Mouse (Mus musculus): ENCODE measurements at regions not wholly inside any gene's neighbourhood (a gene's known extent, or its start where the extent isn't known, plus 50 kb on each side); places are given as distances from the start of the nearest gene placed in this dataset.

DNA sequence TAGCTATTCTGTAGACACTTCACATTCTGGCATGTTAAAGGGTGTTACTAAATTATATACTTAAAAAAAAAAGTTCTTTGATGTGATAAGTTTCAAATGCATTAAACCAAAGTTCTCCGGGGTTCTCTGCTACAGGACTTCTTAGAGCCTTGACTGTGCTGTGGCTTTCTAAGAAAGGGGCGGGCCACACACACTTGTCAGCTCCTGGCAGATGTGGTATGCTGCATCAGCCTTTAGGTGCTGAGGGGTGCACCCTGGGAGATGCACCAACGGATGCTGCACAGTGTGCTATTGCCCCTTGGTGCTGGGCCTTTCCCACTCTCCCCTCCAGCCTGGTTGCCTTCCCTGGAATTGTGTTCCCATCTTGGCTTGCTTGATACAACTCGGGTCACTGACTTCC, 125.0 kb downstream of the Bcl2l11 start:
- H3K4me2 ChIP-seq: no peak overlapping the region
- ATAC-seq (replicated peaks; ENCODE audit: insufficient number of reproducible peaks, low FRiP score, low TSS enrichment): no peak
- H3K4me1 ChIP-seq (ENCODE audit: control insufficient read depth, insufficient read depth, low read length): no peaks in the 10 kb centered on the region
- H3K4me3 ChIP-seq (ENCODE audit: low read depth, low read length): no peak overlapping the region
- H3K36me3 ChIP-seq (ENCODE audit: control insufficient read depth, insufficient read depth, low read length): no peaks in the 10 kb centered on the region
- WGBS (ENCODE audit: insufficient replicate concordance): 71% methylated on average over 4 of the region's 4 CpGs
- no peak overlapping the region for H3K9ac ChIP-seq (ENCODE audit: low read depth, low read length)
- no peaks in the 10 kb centered on the region for H3K9me3 ChIP-seq (replicated peaks; ENCODE audit: control insufficient read depth, low read length)
- no peaks in the 10 kb centered on the region for H3K27me3 ChIP-seq (ENCODE audit: control insufficient read depth, insufficient read depth, low read length)
- no peak overlapping the region for H3K27ac ChIP-seq (ENCODE audit: low read depth, low read length)

DNA sequence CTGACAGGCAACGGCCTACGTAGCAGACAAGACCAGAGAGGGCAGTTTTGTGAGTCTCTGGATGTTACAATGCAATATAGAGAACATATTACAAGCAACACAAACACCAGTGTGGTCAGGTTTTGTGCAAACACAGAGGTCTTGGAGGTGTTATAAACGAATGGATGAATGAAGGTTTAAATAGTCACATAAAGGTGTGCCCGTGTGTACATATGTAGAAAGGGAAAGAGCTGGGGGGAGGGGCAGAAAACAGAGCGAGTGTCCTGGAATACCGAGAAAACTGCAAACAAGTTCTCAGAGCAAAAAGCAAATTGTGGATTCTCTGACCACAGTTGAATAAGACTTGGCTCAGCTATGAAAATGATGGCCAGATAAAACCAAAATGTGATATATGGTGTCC, 130.8 kb downstream of the Bcl2l11 start:
- H3K9me3 ChIP-seq (replicated peaks; ENCODE audit: control insufficient read depth, low read length): no peaks in the 10 kb centered on the region
- no peaks in the 10 kb centered on the region for H3K36me3 ChIP-seq (ENCODE audit: control insufficient read depth, insufficient read depth, low read length)
- no peaks in the 10 kb centered on the region for H3K27me3 ChIP-seq (ENCODE audit: control insufficient read depth, insufficient read depth, low read length)
- no peak overlapping the region for H3K9ac ChIP-seq (ENCODE audit: low read depth, low read length)
- no peak for ATAC-seq (replicated peaks; ENCODE audit: insufficient number of reproducible peaks, low FRiP score, low TSS enrichment)
- no peaks in the 10 kb centered on the region for H3K4me1 ChIP-seq (ENCODE audit: control insufficient read depth, insufficient read depth, low read length)
- no peak overlapping the region for H3K4me3 ChIP-seq (ENCODE audit: low read depth, low read length)
- 65% methylated on average over 6 of the region's 6 CpGs for WGBS (ENCODE audit: insufficient replicate concordance)
- H3K27ac ChIP-seq (ENCODE audit: low read depth, low read length): no peak overlapping the region
- no peak overlapping the region for H3K4me2 ChIP-seq

DNA sequence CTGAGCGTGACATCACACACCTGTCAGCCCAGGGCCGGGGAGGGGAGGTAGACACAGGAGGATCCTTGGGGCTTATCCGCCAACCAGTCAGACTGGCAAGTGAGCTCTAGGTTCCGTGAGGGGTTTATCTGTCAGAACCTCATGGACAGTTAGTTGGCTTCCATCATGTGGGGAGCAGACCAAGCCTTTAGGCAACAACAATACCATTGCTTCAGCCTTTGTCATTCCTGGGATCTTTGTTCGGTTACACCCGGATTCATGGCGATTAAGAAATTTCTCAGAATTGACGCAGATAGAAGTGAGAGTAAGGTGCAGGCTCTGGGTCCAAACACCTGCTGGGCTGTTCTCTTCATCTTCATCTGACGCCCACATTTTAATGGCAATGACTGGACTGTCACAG, 131.4 kb downstream of the Bcl2l11 start:
- ATAC-seq (replicated peaks; ENCODE audit: insufficient number of reproducible peaks, low FRiP score, low TSS enrichment): no peak
- Histone ChIP-seq H3K4me3 (ENCODE audit: low read depth, low read length) (no peak overlapping the region), H3K27me3 (ENCODE audit: control insufficient read depth, insufficient read depth, low read length) (no peaks in the 10 kb centered on the region), H3K9me3 (replicated peaks; ENCODE audit: control insufficient read depth, low read length) (no peaks in the 10 kb centered on the region), H3K27ac (ENCODE audit: low read depth, low read length) (no peak overlapping the region), H3K9ac (ENCODE audit: low read depth, low read length) (no peak overlapping the region), H3K4me1 (ENCODE audit: control insufficient read depth, insufficient read depth, low read length) (no peaks in the 10 kb centered on the region), H3K36me3 (ENCODE audit: control insufficient read depth, insufficient read depth, low read length) (no peaks in the 10 kb centered on the region), H3K4me2 (no peak overlapping the region)
- 66% methylated on average over 9 of the region's 9 CpGs for WGBS (ENCODE audit: insufficient replicate concordance)

DNA sequence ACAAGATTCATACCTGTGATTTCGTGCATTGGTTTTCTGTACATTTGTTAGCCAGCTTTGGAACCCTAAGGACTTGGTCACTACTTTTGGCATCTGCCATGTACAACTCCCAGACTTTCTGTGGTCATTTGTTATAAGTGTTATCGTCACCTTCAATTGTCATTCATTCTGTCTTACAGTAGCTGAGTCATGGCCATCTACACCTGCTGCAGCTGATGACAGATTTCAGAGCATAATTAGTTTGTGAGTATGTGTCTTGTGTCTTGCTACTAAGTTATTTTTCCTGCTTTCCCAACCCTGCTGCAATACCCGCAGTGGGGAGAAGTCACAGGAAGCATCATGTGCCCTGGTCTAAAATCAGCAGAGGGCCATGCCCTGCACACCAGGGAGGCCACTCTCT, 138.0 kb downstream of the Bcl2l11 start:
- Histone ChIP-seq H3K9ac (ENCODE audit: low read depth, low read length) (no peak overlapping the region), H3K9me3 (replicated peaks; ENCODE audit: control insufficient read depth, low read length) (no peaks in the 10 kb centered on the region), H3K36me3 (ENCODE audit: control insufficient read depth, insufficient read depth, low read length) (no peaks in the 10 kb centered on the region), H3K4me1 (ENCODE audit: control insufficient read depth, insufficient read depth, low read length) (no peaks in the 10 kb centered on the region), H3K27me3 (ENCODE audit: control insufficient read depth, insufficient read depth, low read length) (no peaks in the 10 kb centered on the region), H3K4me3 (ENCODE audit: low read depth, low read length) (no peak overlapping the region), H3K27ac (ENCODE audit: low read depth, low read length) (no peak overlapping the region), H3K4me2 (no peak overlapping the region)
- ATAC-seq (replicated peaks; ENCODE audit: insufficient number of reproducible peaks, low FRiP score, low TSS enrichment): no peak
- WGBS (ENCODE audit: insufficient replicate concordance): 79% methylated on average over 3 of the region's 3 CpGs

DNA sequence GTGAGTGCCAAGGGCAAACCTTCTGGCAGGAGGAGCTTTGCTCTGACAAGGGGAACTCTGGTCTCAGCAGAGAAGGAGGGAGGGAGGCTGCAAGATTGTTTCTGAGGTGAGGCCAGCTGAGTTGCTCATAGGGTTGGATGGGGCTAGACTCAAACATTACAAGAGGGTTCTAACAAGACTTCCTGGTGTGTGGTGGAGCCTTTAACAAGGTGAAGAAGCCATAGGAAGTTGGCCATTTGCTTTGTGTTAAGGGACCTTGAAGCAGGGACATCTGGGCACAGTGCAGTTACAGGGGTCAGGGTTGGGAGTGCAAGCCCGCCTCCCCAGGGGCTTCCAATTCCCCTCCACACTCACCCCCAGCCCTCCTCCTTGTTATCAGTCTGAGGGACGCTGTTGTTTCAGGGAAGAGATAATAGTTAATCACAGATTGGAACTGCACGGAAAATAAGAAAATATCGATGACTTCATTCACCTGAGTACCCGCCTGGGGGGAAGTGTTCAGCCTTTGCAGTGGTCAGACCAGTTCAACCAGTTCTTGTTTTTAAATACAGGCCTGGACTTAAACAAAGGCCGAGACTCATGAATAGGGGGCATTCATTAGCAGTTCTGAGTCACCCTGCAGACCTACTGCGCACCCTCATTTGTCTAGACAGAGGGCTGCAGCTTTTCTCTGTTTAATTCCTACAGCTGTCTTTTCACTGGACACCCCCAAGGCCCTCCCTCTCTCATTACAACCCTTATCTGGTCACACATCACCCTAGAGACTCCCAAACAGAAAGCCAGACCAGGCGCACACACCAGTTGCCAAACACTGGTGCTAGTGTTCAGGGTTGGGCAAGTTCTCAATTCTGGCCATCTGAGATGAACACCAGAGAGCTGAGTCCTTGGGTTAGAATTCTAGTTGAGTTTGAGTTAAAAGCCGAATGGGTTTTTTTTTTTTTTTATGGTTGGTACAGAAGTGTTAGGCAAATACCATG, 139.5 kb downstream of the Bcl2l11 start:
- H3K4me3 ChIP-seq (ENCODE audit: low read depth, low read length): no peak overlapping the region
- 38% methylated on average over 9 of the region's 9 CpGs for WGBS (ENCODE audit: insufficient replicate concordance)
- H3K4me2 ChIP-seq: no peak overlapping the region
- no peaks in the 10 kb centered on the region for H3K36me3 ChIP-seq (ENCODE audit: control insufficient read depth, insufficient read depth, low read length)
- no peak overlapping the region for H3K27ac ChIP-seq (ENCODE audit: low read depth, low read length)
- ATAC-seq (replicated peaks; ENCODE audit: insufficient number of reproducible peaks, low FRiP score, low TSS enrichment): no peak
- no peaks in the 10 kb centered on the region for H3K27me3 ChIP-seq (ENCODE audit: control insufficient read depth, insufficient read depth, low read length)
- peaks cover 2% of the 10 kb centered on the region; the same call in 1 of the 2 replicates for H3K4me1 ChIP-seq (ENCODE audit: control insufficient read depth, insufficient read depth, low read length)
- H3K9me3 ChIP-seq (replicated peaks; ENCODE audit: control insufficient read depth, low read length): no peaks in the 10 kb centered on the region
- H3K9ac ChIP-seq (ENCODE audit: low read depth, low read length): no peak overlapping the region

DNA sequence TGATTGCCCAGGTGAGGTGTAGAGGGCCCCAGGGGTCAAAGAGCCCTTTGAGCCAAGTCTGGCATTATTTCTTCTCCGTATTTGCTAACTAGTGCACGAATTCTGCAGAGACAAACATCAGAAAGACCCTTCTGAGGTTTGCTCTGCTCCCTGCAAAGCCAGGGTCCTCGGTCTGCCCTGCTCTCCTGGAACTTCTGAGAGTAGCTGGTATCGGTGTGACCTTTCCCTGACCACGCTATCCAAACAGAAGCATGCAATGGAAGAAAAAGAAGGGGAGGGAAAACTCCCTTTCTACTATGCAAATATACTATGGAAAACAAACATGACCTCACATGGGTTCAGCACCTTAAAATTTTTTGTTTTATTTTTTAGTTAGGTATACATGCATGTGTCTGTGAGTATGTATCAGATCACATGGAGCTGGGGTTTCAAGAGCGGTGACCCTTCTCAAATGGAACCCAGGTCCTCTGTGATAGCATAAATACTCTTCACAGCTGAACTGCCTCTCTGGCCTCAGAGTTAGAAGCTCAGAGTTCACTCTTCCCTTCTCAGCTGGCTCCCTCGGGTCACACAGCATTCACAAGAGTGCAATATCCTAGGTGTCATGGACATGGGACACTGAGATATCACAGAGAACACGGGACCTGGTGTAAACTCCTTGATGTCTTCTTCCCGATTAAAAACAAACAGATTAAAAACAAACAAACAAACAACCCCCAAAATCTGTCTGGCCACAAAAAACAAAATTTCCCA, 144.7 kb downstream of the Bcl2l11 start:
- ATAC-seq (replicated peaks; ENCODE audit: insufficient number of reproducible peaks, low FRiP score, low TSS enrichment): no peak
- Histone ChIP-seq H3K4me2 (no peak overlapping the region), H3K9me3 (replicated peaks; ENCODE audit: control insufficient read depth, low read length) (no peaks in the 10 kb centered on the region), H3K4me1 (ENCODE audit: control insufficient read depth, insufficient read depth, low read length) (peaks cover 4% of the 10 kb centered on the region; the same call in 1 of the 2 replicates), H3K4me3 (ENCODE audit: low read depth, low read length) (no peak overlapping the region), H3K9ac (ENCODE audit: low read depth, low read length) (no peak overlapping the region), H3K36me3 (ENCODE audit: control insufficient read depth, insufficient read depth, low read length) (no peaks in the 10 kb centered on the region), H3K27ac (ENCODE audit: low read depth, low read length) (no peak overlapping the region), H3K27me3 (ENCODE audit: control insufficient read depth, insufficient read depth, low read length) (no peaks in the 10 kb centered on the region)
- 50% methylated on average over 9 of the region's 9 CpGs for WGBS (ENCODE audit: insufficient replicate concordance)

DNA sequence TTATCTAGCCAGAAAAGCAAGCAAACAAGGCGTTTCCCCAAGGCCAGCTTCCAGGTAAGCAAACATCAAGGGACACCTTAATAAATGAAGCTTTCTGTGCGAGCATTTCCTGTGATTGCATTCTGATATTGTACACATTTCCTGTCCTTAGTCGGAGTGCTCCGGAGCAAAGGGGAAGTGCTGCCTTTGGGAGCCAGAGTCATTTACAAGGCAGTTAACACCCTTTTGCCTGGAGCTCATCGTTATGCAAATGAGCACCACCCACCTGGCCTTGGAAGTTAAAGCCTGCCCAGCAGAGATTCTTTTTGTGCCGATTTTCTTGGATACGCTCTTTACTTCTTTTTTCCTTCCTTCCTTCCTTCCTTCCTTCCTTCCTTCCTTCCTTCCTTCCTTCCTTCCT, 147.0 kb downstream of the Bcl2l11 start:
- H3K4me2 ChIP-seq: no peak overlapping the region
- peaks cover 10% of the 10 kb centered on the region; the same call in 1 of the 2 replicates for H3K4me1 ChIP-seq (ENCODE audit: control insufficient read depth, insufficient read depth, low read length)
- no peak overlapping the region for H3K9ac ChIP-seq (ENCODE audit: low read depth, low read length)
- H3K36me3 ChIP-seq (ENCODE audit: control insufficient read depth, insufficient read depth, low read length): no peaks in the 10 kb centered on the region
- H3K27ac ChIP-seq (ENCODE audit: low read depth, low read length): no peak overlapping the region
- ATAC-seq (replicated peaks; ENCODE audit: insufficient number of reproducible peaks, low FRiP score, low TSS enrichment): no peak
- no peaks in the 10 kb centered on the region for H3K9me3 ChIP-seq (replicated peaks; ENCODE audit: control insufficient read depth, low read length)
- 17% methylated on average over 7 of the region's 7 CpGs for WGBS (ENCODE audit: insufficient replicate concordance)
- H3K27me3 ChIP-seq (ENCODE audit: control insufficient read depth, insufficient read depth, low read length): no peaks in the 10 kb centered on the region
- H3K4me3 ChIP-seq (ENCODE audit: low read depth, low read length): no peak overlapping the region

DNA sequence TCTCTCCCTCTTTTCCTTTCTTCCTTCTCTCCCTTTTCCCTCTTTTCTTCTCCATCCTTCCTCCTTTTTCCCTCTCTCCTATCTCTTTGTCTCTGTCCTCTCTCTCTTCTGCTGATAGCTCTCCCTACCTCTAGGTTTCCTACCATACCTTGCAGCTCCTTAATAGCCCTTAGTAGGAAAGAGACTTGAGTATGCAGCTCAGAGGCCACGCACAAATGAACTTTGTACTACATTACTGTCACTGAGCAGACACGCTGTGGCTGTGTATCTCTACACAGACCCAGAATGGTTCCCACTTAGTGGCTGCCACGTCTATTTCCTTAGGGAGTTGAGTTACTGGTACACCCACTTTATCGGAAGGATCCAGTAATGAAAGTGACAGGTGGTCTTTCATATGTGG, 147.5 kb downstream of the Bcl2l11 start:
- H3K27ac ChIP-seq (ENCODE audit: low read depth, low read length): no peak overlapping the region
- no peaks in the 10 kb centered on the region for H3K9me3 ChIP-seq (replicated peaks; ENCODE audit: control insufficient read depth, low read length)
- no peak overlapping the region for H3K4me2 ChIP-seq
- no peaks in the 10 kb centered on the region for H3K27me3 ChIP-seq (ENCODE audit: control insufficient read depth, insufficient read depth, low read length)
- H3K36me3 ChIP-seq (ENCODE audit: control insufficient read depth, insufficient read depth, low read length): no peaks in the 10 kb centered on the region
- peaks cover 14% of the 10 kb centered on the region; the same call in 1 of the 2 replicates for H3K4me1 ChIP-seq (ENCODE audit: control insufficient read depth, insufficient read depth, low read length)
- no peak overlapping the region for H3K9ac ChIP-seq (ENCODE audit: low read depth, low read length)
- ATAC-seq (replicated peaks; ENCODE audit: insufficient number of reproducible peaks, low FRiP score, low TSS enrichment): no peak
- 62% methylated on average over 4 of the region's 4 CpGs for WGBS (ENCODE audit: insufficient replicate concordance)
- no peak overlapping the region for H3K4me3 ChIP-seq (ENCODE audit: low read depth, low read length)
